Mouse (Mus musculus): ENCODE results near the gene Hoxc9.

GRCm38 (mm10) chr15:102978615-102979515 lies 2.6 kb downstream of the Hoxc9 start:
- no peak for TF ChIP-seq CTCF (conservative IDR thresholded peaks at IDR 0.05; ENCODE audit: low read length)
- no peak for TF ChIP-seq NANOG (IDR thresholded peaks at IDR 0.05; ENCODE audit: borderline replicate concordance, low read length)
- TF ChIP-seq POU5F1 (IDR thresholded peaks at IDR 0.05; ENCODE audit: borderline replicate concordance, low read length), result no peak

Data from E14TG2a.4 (cell line).